Mouse (Mus musculus) CD8-positive naive resting alpha-beta T cell, adult 2 months (primary cell): ENCODE measurements around the gene Grik4.

Experiments
- DNase-seq, 2 experiments: peaks; one replicate each; pipeline ENCODE4 v3.0.0; 2022; ENCODE audit warnings: low read depth in 2 of 2, low spot score in 2 of 2

Gene Grik4

DNA sequence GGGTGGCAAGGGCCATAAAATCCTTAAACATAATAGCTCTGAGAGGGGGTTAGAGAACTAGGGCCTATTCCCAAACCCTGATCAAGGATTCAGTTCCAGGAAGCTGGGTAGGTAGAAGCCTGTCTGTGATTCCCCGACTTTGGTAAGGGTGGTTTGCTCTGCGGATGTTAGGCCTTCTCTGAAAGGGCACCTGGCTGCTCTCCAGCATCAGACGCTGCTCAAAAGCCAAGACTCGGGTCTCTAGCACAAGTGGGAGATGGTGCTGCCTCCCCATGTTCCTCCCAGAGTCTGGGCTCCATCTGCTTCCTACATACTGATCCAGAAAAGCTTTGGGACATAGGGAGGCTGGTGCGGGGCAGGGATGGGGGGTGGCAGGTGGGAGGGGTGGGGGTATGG is 270.3 kb downstream of the Grik4 start:
- DNase-seq = no peak

DNA sequence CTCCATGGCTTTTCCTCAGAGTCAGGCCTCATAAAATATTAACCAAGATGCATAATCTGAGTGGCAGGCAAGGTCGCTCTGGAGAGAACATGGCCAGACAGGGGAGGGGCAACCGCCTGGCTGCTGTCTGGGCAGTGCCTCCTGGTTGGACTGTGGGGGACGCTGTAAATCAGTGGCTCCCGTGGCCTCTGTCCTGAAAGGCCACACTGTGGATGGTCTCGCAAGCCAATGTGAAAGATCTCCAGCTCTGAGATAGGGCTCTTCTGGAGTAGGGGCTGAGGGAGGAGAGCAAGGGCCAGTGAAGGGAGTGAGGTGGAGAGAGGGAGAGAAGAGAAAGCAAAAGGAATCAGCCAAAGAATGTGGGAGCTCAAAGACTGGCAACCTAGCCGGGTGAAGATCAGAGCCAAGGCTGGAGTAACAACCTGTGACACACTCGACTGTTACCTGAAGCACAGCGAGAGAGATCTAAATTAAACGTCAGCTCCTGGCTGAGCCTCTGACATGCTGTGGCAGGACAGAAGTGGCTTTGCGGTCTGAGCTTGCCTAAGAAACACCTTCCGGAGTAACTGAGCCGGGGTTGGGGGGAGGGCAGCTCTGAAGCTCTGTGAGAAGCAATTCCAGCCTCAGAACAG is 270.8 kb downstream of the Grik4 start:
- DNase-seq = peak; percentile 6 to 39

DNA sequence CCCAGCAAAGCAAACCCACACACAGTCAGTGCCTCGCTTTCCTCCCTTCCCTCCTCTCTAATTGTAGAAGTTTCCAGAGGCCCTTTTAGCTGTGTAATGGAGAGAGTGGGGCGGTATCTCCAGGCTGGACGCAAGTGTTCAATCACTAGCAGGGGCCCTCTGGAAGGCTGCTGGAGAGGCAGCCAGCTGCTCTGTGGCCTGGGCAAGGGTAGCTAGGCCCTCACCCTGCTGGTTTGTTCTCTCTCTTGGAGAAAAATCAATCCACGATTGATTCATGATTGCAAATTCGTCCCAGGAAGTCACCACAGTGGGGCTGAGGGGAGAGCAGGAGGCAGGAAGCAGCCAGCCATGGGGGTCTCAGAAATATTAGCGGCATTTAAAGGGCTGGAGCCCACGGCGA is 271.3 kb downstream of the Grik4 start:
- DNase-seq = no peak

DNA sequence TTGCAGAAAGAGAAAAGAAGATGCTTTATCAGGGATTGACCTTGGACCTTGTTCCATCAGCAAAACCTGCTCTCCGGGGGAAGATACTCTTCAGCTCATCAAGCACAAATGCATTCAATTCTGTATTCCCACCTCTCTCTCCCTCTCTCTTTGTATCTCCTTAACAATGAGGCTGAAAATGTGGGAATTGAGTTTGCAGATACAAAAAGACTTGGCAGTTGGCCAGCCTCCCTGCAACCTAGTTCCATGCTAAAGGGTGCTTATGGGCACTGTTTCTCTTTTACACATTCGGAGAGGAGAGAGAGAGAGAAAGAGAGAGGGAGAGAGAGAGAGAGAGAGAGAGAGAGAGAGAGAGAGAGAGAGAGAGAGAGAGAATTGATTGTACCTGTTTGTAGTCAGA is 273.7 kb downstream of the Grik4 start:
- no peak for DNase-seq

DNA sequence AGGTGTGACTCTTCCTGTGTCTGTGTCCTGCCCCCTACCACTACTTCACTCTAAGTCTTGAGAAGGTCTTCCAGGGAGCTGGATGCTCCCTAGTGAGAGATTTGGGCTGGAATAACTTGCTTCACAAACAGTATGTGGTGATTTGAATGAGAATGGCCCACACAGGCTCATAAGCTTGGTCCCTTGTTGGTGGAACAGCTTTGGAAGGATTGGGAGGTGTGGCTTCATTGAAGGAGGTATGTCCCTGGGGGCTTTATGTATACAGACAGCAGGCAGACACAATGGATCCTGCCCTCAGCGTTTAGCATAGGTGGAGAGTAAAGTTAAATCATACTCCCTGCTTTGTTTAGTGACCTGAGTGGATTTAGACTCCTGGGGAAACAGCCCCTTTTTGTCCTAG is 282.8 kb downstream of the Grik4 start:
- no peak for DNase-seq

DNA sequence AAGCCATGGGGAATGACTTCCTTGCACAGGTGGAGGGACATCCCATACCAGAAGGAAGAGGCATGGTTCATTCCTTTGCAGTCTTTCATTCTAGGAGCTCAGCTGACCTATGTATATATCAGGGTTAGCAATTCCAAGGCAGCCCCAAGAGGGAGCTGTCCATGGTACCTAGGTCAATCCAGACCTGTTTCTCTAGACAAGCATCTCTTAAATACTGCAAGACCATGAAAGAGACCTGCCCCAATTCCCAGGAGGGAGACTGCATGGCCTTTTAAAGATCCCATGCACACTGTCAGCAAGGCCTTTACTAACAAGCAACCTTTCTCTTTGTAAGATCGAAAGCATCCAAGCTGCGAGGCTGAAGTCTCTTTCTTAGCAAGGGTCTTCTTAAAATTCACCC is 291.5 kb downstream of the Grik4 start:
- DNase-seq = no peak

DNA sequence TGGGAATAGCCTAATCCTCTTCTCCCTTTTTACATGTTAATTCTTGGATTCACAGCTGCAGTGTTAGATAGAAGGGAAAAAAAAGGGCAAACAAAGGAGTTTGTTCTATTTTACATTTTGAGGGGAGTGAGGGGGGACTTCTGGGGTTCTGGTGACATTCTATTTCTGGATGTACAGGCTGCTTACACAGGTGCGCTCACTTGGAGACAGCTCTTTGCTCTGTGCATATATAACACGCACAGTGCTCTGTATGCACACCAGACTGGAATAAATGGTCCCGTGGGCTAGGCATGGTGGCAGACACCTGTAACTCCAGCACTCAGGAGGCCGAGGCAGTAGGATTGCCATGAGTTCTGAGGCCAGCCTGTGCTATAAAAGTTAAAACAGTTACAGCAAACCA is 292.0 kb downstream of the Grik4 start:
- no peak for DNase-seq

DNA sequence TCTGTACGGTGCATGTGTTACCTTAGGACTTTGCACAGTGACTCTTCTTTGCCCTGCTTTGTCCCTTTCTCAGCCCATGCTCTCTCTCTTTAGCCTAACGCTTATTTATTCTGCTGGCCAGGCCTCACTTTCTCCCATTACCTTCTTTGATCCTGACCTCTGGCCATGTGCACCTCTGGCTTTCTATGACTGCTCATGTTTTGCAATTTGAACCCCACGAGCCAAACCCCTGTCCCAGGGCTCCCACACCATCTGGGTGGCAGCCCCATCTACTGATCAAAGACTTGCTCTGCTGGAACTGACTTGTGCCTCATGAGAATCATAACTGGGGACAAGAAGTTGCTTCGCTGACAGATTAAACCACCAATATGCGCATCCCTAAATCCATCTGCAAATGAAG is 294.4 kb downstream of the Grik4 start:
- DNase-seq = no peak

DNA sequence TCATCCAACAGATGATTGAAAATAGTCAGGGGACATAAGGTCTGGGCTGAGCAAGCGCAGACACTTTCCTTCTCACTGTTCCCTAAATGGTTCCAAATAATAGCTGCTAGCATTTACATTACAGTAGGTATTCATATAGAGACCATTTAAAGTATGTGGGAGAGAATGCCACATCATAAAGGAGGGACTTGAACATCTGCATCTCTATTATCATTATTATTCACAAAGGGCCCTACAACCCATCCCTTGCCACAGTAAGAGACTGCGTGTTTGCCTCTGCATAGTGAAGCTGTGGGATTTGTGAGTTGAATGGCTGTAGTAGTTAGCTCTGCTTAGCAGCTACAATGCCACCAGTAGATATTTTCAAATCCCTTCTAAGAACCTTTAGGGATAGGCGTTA is 296.2 kb downstream of the Grik4 start:
- no peak for DNase-seq

DNA sequence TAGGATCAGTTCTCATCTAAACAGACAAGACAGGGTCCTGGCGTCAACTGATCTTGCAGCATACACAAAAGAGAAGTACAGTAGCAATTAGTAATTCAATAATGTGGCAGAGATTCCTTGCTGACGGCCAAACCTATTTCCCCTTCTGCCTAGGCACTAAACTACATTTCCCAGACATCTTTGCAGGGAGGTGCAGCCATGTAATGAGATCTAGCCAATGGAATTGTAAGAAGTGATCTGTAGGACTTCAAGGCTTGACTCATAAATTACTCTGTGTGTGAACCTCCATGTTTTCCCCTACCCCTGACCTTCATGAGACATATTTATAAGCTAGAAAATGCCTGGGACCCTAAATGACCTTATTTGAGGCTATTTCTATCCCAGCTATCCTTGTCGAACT is 296.7 kb downstream of the Grik4 start:
- DNase-seq = no peak

DNA sequence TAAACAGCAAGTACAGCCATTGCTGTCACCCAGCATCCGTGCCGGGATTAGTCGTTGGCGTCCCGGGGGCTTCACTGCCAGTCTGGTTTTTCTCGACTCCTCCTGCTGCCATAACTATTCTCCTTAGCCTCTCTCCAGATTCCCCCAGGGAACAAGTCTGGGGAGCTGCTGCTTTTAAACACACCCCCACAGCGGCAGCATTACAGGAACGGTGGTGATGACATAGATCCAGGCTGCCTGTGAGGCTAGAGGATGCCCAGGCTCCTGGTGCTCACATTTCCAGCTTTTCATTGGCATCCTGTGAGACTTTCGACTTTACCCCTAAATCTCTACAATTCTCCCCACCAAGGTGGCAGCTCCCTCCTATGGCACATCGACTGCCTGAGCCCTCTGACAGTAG is 297.5 kb downstream of the Grik4 start:
- DNase-seq = no peak

DNA sequence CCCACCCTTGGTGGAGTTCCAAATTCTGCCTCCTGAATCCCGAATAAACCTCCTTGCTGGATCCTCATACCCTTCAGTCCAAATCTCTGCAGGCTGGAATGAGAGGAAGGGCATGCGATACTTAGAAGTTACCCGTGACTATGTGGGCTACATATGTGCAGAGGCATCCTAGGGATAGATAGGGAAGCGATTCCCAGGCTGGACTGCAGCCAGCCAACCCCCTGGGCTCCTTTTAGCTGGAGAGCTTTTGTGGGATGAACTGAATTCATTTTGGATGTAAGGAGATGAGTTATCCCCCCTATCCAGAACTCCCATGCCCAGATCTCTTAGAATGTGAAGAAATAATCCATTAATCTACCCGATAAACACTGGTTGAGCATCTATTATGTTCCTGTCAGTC is 299.1 kb downstream of the Grik4 start:
- no peak for DNase-seq

DNA sequence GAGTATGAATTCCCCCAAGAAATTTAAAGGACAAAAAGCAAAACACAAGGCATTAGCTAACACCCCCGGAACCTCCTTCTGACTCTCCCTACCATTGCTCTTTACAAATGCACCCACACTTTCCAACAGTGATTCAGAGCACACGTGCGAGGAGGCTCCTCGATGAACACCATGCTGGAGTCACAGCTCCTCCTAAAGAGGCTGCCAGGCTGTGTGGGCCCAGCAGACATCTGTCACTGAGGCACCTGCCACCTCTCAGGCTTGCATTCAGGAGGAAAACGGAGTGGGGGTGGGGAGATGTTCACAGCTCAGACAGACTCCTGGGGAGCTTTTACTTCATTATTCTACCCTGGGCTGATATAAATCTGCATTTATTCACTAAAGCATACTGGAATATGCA is 301.5 kb downstream of the Grik4 start:
- no peak for DNase-seq

DNA sequence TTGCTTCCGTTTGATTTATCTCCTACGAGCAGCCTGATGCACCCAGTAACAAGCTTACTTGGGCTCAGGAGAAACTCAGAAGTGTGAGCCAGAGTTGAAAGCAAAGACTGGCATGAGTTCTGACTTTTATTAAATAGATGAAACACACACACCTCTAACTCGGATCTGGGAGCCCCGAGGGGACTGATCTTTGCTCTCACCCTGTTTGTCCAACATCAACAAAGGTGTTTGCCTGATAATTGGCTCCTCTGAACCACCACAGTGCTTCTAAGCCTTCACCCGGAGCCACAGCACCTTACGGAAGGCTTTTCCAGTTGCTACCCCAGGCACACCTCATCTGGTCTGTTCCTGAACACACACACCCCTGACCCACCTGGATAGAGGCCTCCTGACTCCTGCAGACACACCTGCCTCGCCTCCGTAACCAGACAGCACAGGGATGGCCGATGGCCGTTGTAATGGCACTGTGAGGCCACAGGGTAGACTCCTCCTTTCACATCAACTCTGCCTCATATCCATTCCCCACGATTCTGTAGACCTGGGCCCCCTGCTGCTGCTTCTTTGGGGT is 302.7 kb downstream of the Grik4 start:
- DNase-seq = no peak

DNA sequence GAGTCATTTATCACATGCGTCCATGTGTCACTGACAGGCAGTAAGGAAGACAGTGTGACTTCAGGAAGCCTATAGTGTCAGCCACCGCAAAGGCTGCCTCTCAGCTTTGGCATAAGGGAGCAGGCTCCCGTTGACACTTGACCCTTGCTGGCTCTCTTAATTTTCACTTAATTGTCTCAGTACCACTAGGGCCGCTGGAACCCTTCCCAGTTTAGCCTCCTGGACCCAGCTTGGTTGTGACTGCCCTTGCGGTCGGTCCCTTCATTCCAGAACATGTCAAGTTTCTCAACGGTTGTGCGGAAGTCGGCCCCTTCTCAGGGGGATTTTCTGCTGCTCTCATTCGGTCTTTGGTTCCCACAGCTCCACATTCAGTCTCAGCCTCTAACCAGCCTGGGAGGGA is 307.8 kb downstream of the Grik4 start:
- DNase-seq = no peak

DNA sequence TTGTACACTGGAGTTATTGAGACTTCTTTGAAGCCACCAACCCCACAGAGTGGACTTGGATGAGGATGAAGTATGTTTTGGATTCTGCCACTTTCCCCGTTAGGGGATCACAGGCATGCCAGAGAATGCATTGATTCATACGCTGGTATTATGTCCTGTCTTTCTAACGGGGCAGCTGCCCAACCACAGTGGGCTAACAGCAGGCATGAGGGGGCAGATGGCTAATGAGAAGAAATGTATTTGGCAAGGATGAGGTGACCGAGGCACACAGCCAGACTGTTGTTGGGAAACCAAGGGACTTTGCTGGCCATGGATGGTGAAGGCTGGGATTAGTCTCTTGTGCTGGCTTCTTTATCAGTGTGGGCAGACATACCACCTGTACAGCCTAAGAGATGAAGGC is 312.8 kb downstream of the Grik4 start:
- DNase-seq = no peak

DNA sequence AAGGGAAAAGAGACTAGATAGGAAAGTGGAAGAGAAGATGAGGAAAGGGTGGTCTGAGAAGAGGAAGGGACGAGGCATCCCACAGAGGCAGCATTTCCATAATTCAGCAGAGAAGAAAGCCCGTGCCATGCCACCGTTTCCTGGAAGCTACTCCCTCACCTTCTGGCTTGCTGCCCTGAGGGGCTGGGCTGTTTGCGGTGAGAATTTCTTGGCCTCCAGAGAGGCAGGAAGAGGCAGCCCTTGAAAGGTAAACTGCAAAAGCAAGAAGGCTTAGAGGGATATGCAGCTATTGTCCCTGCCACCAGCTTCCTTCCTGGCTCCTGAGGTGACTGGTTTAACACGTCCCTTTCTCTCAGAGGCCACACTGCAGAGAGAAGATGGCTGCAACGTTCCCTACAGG is 316.7 kb downstream of the Grik4 start:
- DNase-seq = no peak

DNA sequence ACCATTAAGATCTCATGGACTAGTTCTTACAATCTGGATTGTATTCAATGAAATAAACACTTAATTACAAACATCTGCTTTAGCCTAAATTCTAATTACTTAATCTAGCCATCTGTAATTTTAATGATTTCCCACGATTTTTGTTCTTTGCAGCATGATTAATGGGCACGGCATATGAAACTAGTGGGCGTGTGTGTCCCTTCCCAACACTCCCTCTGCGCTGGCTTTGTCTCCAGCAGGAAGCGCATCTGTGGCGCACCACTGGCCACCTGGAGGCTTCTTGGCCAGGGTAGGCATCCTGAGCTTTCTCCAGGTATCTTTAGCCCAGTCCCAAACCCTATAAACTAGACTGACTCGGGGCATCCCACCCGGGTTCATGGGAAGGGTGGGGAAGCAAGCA is 317.1 kb downstream of the Grik4 start:
- no peak for DNase-seq

DNA sequence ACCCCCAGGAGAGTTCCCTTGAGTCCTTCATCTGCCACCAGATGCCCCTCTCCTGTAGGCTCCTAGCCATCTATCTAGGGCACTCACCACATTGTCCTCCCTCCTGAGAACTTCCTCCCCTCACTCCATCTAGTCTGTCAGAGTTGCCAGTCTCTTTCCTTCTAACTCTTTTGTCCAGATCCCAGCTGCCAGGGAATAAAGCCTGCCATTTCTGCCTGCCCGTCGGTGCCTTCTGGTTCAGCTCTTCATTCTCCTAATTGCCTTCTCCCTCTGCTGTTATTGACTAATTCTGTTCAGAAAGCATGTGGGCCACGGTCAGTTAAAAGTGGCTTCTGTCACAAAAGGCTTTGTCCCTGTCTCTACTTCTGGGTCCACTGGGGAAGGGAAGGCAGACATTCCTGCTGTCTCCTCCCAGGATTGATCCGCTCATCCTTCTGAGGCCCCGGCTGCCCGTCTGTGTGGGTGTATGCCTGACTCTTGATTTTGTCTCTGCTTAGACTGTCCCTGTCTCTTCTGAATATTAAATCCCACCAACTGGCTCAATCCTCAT is 318.0 kb downstream of the Grik4 start:
- no peak for DNase-seq

DNA sequence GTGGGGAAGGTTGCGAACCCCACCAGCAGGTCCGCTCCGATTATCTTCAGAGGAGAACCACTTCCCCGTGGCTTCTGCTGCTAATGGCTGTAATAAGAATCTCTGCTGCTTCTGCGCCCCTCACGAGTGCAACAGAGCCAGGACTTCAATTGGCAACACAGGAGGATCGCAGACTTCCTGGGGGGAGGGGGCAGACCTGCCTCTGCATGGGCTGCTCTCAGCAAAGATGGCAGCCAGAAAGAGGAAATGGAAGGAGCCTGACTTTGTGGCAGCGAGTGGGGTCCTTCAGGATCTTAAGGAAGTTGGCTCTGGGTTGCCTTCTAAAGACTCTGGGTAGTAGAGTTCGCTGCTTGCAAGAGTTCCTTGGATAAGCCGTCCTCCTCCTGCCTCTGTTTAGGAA is 329.9 kb downstream of the Grik4 start:
- no peak for DNase-seq

DNA sequence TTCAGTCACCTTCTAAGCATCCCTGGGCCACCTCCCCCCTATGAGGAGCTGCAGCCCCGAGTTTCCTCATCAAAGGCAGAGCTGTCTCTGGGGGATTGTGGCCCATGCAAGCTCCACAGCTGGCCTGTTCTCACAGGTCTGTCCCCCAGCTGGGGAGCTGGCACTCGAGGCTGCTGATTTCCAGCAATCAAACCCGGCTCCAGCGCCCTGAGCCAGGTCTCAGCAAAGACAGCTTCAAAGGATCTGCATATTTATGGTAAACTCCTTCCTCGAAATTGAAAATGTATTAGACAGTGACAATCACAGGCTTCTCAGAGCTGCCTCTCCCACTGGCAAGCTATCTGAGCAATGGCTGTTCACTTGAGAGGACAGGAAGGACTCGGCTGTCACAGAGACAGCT is 330.5 kb downstream of the Grik4 start:
- DNase-seq = no peak

DNA sequence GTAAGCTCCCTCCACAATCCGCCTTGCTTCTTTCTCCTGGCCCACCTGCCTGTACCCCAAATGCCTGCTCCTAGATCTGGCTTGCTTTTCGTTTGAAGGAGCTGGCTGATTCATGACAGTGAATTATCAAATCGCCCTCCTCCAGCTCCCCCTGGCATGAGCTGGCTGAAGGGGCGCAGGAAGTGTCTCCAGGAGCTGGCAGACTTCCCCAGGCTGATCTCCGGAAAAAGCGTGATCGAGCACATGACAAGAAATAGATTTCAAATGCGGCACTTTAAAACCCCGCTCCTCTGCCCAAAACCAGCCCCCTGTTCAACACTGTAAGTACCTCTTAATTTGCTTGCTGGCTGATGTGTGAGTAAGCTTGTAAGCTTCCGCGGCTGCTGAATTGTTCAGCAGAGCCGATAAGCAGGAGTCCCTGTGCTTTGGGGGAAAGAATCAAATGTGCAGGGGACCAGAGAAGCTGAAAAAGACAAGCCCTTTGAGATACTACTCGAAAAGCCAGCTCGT is 331.8 kb downstream of the Grik4 start:
- DNase-seq = no peak

DNA sequence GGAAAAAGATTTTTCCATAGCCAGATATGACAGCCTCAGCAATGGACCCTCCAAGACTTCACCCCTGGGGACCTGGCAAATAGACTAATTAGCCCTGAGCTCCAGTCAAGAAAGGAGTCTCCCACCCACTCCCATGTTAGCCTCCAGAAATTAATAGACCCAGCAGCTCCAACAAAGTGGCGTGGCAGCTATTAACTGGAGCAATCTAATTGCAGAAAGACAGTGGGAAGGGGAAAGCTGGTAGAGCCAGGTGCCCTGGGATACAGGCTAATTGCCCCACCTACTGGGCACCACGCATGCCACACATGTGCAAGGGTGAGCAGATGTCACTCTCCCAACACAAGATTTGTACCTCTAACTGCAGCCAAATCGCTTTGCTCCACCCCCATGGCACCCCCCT is 342.8 kb downstream of the Grik4 start:
- no peak for DNase-seq
